1 mouse cellular context compared by ENCODE assay signal in genomic region chr1:134361857-134362212, GRCm38 (mm10).
TF ChIP-seq lines count a peak whose summit lies in the region.

Gene Tmem183a, minus strand, starts transcription at chr1:134361979.

TF ChIP-seq in CH12.LX, 34 proteins besides CTCF, POLR2A, EP300 and RAD21 (continued from another document):
- 0 out of 2 replicates have a peak, but pooled peaks have one; percentile 43 for TF ChIP-seq UBTF (IDR thresholded peaks at IDR 0.05; ENCODE audit: low read depth, low read length)
- TF ChIP-seq CHD1 (IDR thresholded peaks at IDR 0.05; ENCODE audit: low read depth, low read length): no peak
- peak; percentile 76; the same call in 1 of the 2 replicates for TF ChIP-seq KAT2A (IDR thresholded peaks at IDR 0.05; ENCODE audit: insufficient replicate concordance, low read length)
- no peak for TF ChIP-seq ETS1 (conservative IDR thresholded peaks at IDR 0.05; ENCODE audit: low read depth, low read length)
- TF ChIP-seq MAZ (IDR thresholded peaks at IDR 0.05; ENCODE audit: low read depth, low read length): peak; percentile 48; the same call in 1 of the 2 replicates
- TF ChIP-seq JUND (conservative IDR thresholded peaks at IDR 0.05; ENCODE audit: low read depth, low read length): peak; percentile 61; the same call in 1 of the 2 replicates
- peak; percentile 75 for TF ChIP-seq MXI1 (IDR thresholded peaks at IDR 0.05; ENCODE audit: low read depth, low read length)
- no peak for TF ChIP-seq MYC (IDR thresholded peaks at IDR 0.05; ENCODE audit: low read depth, low read length)
- 0 out of 2 replicates have a peak, but pooled peaks have one; percentile 11 for TF ChIP-seq MAFK (IDR thresholded peaks at IDR 0.05; ENCODE audit: insufficient replicate concordance, low read length)
- TF ChIP-seq CHD2 (IDR thresholded peaks at IDR 0.05; ENCODE audit: low read length): peak; percentile 99
- peak; percentile 91; the same call in 1 of the 2 replicates for TF ChIP-seq POLR2AphosphoS2 (IDR thresholded peaks at IDR 0.05; ENCODE audit: low read depth, low read length)
- no peak for TF ChIP-seq IRF4 (IDR thresholded peaks at IDR 0.05; ENCODE audit: low read depth, low read length)
- peak; percentile 55 for TF ChIP-seq ELF1 (IDR thresholded peaks at IDR 0.05; ENCODE audit: low read depth, low read length)
TF ChIP-seq in CH12.LX: peak in this region for 18.
